Mouse (Mus musculus): ENCODE measurements around the gene Gm20388.
A peak's percentile ranks its signal among the peaks of the same experiment; 100 is the strongest.

Gm20388 gene

GRCm38 (mm10) chr8:122062508-122063223 is 2152.0 kb downstream of the Gm20388 start:
- no peak for DNase-seq

DNA sequence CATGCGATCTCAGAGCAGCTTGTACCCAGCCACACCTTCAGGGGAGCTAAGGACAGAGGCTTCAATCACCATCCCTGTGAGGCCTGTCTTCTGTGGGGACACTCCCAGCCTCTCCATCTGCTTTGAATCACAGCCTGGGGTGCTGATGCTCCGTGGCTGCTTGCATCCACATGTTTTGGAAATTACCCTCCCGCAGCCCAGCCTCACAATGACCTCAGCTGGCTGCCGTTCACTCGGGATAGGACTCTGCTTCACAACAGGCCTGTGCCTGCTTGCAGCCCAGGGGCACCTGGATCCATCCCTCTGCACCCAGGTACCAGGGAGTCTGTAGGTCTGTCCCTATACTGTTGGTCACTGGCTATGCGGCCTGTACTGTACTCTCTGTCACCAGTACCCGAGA is 2153.7 kb downstream of the Gm20388 start:
- DNase-seq = no peak

DNA sequence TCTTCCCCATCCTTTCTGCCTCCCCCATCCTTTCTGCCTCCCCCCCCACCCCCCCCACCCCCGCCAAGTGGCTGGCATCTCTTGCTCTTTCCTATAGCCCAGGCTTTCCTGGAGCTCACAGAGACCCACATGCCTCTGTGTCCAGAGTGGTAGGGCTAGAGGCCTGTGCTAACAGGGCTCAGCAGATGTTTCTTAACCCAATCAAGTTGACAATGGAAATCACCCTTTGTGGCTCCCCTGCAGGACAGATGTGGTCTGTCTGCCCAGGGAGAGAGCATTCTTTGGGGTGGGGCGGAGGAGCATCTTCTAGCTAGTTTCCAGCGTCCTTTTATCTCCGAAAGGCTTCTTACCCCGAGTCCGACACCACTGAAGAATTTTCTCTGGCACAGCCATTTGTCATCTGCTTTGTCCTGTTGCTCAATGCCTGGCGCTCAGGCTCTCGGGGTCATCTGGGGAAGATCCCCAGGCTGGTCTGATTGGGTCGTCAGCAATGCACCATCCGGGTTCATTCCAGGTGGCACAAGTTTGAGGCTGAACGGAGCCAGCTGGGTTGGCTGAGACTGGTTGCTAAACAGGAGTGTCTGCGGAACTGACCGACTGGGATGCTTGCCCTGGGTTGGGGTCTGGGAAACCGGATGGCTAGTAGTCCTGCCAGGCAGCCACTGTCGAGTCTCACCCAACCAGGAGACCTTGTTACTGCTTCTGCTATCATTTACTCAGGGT is 2157.3 kb downstream of the Gm20388 start:
- DNase-seq = no peak

DNA sequence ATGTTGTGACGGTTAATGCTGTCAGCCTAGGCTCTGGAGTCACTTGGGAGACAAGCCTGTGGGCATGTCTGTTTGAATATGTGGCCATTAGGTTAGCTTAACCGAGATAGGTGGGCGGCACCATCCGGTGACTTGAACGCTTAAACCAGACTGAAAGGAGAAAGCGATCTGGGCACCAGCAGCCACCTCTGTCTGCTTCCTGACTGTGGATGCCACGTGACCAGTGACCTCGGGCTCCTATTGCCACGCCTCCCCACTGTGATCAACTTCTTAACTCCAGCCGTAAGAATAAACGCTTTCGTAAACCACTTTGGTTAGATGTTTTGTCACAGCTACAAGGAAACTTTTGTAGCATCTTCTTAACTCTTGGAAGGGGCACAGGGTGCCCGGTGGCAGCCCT is 2158.0 kb downstream of the Gm20388 start:
- DNase-seq = no peak

GRCm38 (mm10) chr8:122069281-122069680 is 2158.6 kb downstream of the Gm20388 start:
- DNase-seq = no peak

DNA sequence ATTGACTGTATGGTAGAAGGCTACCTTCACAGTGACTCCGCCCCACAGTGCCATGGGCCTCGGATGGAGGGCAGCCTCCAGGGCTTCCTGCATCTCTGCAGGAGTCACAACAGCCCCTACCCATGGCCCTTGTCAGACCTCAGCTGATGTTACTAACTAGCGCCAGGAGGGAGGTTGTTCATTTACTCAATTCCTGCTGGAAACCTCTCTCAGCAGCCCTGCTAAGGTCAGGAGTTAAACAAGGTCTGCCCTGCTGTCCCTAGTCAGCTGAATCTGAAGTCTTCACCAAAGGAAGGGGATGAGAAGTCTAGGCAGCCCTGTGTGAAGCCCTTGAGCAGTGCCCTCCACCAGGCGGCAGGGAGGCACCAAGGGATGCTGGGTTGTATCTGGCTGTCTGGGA is 2160.6 kb downstream of the Gm20388 start:
- no peak for DNase-seq

GRCm38 (mm10) chr8:122073964-122074363 is 2163.3 kb downstream of the Gm20388 start:
- DNase-seq = no peak

- no peak for DNase-seq
These were observed 2163.8 kb downstream of the Gm20388 start for GRCm38 (mm10) chr8:122074442-122074841.

DNA sequence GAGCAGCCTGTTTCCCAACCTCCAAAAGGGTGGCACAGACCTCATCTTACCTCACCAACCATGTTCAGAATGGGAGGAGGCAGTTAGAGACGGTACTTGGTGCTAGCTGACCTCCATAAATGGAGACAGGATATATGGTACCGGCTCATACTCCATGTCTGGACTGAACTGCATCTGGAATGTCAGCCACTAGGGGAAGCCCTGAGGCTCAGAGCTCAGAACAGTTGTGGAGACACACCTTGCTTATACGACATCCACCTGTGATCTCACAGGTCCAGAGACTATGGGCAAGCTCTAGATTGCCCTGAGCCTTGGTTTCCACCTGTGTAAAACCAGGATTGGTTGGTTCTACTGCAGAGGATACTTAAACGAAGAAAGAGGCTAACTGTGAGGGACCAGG is 2164.3 kb downstream of the Gm20388 start:
- DNase-seq = no peak

DNA sequence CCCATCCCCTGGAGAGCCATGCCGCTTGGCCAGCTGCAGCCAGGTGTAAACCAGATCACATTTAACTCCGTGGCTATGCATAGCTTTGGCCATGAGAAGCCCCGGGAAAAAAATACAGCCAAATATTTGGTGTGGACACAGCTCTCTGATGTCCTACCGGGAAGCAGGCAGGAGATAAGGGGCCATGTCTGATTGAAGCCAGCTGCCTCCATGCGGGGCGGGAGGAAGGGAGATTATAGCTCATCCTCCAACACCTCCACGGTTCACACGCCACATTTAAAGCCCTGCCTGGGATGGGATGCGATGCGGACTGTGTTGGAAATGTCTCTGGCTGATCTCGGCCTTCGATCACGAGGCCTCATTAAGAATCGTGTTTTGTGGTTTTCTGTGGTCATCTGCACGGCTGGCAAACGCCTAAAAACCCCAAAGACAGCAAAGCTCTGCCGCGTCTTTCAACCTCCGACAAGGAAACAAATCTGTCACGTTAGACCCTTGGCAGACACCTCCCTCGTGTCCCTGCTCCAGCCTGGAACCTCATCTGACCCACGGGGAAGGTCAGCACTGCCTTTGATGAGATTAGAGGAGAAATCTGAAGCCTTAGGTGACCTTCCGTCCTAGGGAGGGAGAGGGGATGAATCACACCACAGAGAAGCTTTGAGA is 2165.7 kb downstream of the Gm20388 start:
- DNase-seq = no peak

DNA sequence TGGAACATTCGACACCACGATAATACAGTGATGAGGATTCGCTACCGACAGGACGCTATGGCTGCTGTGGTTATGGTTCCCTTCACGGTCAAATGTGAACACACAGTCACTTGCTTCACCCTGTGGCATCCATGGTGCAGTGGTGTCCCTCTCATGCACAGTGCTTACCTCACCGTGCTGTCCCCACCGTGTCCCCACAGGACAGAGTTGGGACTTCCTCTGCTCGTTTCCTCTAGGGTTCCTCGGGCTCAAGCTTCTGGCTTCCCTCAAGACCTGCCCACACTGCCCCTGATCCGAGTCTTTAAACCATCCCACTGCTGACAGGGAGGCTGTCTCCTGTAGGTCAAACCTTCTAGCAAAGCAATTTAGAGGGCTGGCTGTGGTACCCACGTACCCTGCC is 2167.7 kb downstream of the Gm20388 start:
- no peak for DNase-seq

DNA sequence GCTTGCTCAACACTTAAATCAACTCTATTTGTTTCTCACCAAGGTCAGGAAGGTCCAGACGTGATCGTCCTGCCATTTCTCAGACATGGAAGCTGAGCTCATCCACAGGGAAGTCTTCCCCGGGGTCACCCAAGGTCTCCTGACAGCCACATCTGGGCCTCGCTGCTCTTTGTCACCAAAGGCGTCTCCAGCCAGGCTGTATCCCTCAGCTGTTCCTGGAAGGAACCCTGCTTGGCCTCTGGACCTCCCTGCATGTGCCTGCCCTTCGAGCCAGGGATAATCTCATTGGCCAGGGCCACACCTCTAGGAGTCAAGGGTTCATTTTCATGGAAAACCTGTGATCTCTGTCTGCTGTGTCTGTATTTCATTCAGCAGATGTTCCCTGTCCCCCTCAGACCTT is 2168.5 kb downstream of the Gm20388 start:
- DNase-seq = no peak

DNA sequence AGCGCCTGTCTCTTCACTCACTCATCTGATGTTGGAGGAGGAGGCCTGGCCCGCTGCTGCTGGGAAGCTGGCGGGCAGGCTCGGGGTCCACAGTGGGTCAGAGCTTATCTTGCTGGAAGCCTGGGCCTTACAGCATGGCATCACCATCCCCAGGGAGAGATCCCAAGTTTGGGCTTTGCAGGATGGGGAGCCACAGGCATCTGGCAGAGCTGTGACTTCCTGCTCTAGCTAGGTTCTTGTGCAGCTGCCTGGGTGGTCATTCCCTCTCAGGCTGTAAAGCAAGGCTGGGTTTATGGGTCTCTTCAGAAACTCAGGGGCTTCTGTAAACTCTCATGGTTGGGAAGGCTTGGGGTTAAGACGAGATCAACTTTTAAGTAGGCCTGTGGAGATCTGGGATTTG is 2169.7 kb downstream of the Gm20388 start:
- DNase-seq = no peak

DNA sequence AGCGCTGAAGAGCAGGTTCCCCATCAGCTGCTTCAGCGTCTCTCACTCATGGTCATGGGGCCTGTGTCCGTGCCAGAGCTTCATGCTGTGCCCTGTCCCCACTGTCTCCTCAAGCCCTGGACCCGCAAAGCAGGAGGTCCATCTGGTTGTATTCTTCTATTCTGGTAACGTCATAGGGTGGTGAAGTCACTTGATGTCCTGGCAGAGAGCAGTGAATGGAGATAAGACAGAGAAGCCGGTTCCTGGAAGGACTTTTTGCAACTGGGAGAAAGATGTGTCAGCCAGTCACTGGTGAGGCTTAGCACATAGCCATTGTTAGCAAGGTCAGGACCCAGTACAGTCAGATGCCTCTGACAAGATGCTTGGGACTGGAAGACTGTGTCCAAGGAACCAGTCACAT is 2172.8 kb downstream of the Gm20388 start:
- DNase-seq = peak in 1 of 2 experiments; percentile 27

DNA sequence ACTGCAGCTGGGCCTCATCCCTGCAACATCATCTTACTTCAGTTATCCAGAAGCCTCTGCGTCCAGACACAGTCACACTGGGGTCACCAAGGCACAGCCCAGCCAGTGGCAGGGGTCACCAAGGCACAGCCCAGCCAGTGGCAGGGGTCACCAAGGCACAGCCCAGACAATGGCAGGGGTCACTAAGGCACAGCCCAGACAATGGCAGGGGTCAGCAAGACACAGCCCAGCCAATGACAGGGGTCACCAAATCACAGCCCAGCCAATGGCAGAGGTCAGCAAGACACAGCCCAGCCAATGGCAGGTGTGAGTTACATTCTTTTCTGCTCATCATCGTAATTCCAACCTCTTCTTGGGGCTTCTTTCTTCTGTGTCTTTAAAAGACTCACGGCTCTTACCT is 2173.5 kb downstream of the Gm20388 start:
- no peak for DNase-seq

DNA sequence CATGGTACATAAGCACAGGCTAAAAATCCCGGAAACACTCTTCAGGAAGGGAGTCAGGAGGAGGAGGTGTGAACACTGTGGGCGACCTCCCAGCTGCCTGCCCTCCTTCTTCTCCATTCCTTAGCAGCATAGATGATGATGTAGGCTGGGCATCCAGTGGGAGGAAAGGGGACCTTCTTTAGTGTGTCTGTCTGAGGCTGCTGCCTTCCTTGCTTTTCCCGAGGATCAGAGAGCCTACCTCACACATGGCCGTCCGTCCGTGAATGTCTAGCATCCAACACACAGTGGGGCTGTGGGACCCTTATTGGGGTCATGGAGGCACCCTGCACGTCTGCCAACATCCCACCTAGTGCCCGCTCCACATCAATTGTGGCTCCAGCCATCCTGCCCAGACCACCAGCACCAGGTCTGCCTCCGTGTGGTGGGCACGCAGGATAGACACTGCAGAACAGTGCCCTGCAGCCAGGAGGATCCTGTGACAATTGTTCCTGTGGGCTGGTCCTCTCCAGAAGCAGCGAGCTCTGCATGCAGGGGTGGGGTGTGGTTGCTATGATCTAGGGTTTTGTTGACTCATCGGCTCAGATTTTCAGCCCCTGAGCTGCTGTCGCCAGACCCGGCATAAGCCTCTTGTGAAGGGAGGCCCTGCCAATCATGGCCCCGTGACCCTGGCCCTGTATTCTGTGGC is 2174.2 kb downstream of the Gm20388 start:
- no peak for DNase-seq

DNA sequence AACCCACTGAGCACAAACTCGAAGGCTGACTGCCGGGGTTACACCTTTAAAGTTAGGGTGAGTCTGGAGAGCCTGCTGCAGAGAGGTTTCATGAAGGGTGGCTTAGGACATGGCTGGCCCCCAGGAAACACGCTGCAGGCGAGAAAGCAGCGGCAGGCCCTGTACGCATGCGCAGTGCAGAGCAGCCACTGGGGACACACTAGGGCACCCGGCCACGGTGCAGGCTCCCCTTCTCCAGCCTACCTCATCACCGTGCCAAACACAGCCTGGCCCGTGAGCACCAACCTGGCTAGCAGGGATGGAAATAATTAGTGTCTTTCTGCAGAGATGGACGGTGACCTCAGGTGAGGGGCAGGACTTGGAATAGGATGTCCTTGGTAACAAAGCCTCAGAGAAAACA is 2175.4 kb downstream of the Gm20388 start:
- peak; percentile 49 to 65 for DNase-seq

- DNase-seq = no peak
These were observed 2178.0 kb downstream of the Gm20388 start for GRCm38 (mm10) chr8:122088631-122089030.

- DNase-seq = no peak
These were observed 2178.6 kb downstream of the Gm20388 start for GRCm38 (mm10) chr8:122089186-122089700.

- no peak for DNase-seq
These were observed 2181.8 kb downstream of the Gm20388 start for GRCm38 (mm10) chr8:122092476-122092875.

- no peak for DNase-seq
These were observed 2188.1 kb downstream of the Gm20388 start for GRCm38 (mm10) chr8:122098766-122099165.

DNA sequence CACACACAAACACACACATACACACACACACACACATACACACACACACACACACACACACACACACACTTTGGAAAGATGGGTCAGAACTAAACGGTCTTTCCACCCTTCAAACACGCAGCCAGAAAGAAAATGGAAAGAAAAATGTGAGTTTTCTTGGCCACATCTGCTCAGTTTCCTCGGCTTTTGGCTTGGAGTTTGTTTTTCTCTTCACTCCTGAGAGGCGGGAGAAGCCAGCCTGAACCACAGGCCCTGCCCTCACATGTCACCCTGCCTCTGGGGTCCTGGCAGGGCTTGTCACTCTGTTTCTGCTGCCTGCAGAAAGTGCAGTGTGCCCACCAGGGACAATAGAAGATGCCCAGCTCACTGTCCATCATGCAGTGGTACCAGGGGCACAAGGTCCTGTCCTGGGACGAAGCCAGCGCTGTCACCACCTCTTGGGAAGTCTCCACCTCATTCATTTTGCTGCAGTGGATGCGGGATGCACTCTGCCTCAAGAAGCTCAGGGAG is 2189.1 kb downstream of the Gm20388 start:
- DNase-seq = no peak

GRCm38 (mm10) chr8:122101816-122102215 is 2191.2 kb downstream of the Gm20388 start:
- no peak for DNase-seq
